Mouse (Mus musculus) left cerebral cortex, postnatal 36 days (tissue): ENCODE results near the gene Vwa1. TPM values are rescaled to one million over a fixed set of nuclear protein-coding genes. Genes with fewer than 3 reads are reported as not detected.
"Not testable (repeated sequence)": the region's sequence is repeated elsewhere in the genome, so short reads cannot be mapped to it uniquely, and the experiment has no call there.

ENCODE experiments used
- DNase-seq, 2 experiments: peaks; one replicate each; pipeline ENCODE4 v3.0.0; 2021 to 2022; ENCODE audit warnings: low spot score in 2 of 2, mixed read lengths in 1 of 2
- intact Hi-C: fragments of 180-260 bp; cut with DNase I; formaldehyde crosslinking; loops from one replicate; pipeline ENCODE4 v1.15.1; 2025
- total RNA-seq, 2 experiments: library from RNA; stranded (reverse); gene quantifications; 2 replicates each; pipeline ENCODE4 v1.2.3; 2021

Gene Vwa1
- total RNA-seq, 2 experiments from 2014 or later = 13.1 to 13.4 TPM

DNA sequence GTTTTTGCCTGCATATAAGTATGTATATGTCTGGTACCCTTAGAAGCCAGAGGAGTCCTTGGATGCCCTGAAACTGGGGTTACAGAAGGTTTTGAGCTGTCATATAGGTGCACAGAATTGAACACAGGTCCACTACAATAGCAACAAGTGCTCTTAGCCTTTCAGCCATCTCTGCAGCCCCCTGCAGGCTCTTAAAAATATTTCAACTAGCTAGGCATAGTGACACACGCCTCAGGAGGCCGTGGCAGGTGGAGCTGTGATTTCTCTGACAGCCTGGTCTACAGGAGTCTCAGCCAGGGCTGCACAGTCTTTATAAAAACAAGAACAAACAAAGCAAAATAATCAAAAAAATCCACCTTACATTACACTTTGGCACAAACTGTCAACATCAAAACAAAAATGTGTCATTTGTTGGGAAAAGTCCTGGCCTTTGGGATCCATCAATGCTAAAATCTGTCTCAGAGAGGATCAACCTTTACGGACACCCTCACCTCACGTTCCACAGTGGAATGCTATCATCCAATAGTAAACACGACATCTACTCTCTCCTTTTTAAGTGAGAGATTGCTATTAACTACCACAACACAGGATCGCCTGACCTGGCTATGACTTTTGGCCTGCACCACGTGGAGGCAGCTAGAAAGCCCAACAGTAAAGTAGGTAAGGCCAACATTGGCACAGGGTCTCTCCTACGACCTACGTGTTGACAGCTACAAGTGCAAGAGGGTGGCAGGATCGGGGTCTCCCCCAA is 14.5 kb downstream of the Vwa1 start:
- intact Hi-C loops = loop anchor here (5.0 kb wide), 1 partner anchor 93 kb away; the partner anchor contains the start of gene Mib2
- no peak for DNase-seq

DNA sequence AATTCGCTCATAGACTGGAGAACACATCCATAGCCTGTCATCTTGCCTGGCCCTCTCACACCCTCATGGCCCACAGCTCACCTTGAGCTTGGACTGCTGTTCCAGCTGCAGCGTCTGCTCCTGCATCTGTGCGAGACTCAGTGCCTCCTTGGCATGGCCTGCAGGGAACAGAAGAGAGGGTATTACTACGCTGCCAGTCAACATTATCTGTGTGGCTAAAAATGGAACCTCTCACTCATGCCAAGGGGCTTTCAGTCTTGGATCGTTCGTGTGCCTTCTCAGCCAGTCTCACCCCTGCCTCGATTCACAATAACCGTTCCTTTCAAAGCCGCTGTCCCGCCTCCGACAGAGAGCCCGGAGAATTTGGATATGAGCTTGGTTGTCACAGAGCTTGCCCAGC is 17.5 kb downstream of the Vwa1 start:
- DNase-seq = no peak
- intact Hi-C loops = no loop called here

DNA sequence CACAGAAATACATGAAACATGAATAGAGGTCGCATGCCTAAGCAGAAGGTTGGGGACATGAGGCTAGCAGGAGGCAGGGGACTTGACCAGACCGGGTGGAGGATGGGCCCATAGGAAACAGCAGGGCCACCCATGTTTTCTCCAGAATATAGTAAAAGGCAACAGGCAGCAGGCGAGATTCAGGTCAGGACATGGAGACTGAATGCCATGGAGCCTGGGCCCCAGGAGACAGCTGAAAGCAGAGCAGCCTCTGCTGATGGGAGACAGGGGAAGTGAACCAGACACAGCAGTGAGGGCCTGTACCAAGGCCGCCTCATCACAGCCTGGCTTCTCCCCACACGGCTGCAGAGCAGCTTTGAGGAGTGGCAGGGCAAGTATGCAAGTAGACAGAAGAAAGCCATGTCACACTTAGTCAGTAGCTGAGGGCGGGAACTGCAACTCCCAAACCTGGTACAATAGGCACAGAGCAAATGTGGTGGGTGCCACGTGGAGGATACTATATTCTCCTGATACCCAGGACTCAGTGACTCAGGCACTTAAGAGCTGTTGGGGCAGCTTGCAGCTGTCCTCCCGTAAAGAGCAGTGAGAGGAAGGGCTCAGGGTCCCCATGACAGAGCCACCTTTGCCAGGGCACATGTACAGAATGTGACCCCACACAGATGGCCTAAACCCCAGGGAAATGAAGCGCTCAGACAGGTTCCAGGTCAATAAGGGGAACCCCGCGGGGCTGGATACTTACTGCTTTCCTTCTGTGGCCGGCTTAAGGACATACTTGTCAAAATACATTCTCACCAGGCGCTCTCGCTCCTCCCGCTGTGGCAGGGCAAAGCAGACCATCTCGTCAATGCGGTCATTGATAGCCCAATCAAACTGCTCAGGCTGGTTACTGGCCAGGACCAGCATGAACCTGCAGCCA is 27.7 kb downstream of the Vwa1 start:
- no peak for DNase-seq
- intact Hi-C loops = no loop called here

DNA sequence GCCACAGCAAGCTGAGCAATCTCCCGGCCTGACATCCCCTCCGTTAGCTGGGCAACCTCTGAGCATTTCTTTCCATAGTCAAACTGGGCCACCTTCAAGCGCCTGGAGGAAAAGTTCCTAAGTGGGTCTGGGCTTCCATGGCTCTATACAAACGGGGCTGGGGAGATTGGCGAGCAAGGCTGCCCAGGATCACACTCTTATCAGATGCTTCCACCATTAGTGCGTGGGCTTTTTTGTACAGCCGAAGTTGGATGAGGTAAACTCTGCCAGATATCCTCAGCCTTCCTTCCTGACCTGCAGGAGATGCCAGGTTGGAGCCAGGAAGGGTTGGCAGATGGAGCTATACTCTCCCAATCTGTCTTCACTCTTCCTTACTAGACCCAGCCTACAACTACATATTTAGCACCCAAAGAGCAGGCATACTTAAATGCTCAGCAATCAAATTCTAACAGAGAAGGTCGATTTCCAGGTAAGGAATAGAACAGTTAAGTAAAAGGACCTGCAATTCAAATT is 28.4 kb downstream of the Vwa1 start:
- intact Hi-C loops = no loop called here
- no peak for DNase-seq

DNA sequence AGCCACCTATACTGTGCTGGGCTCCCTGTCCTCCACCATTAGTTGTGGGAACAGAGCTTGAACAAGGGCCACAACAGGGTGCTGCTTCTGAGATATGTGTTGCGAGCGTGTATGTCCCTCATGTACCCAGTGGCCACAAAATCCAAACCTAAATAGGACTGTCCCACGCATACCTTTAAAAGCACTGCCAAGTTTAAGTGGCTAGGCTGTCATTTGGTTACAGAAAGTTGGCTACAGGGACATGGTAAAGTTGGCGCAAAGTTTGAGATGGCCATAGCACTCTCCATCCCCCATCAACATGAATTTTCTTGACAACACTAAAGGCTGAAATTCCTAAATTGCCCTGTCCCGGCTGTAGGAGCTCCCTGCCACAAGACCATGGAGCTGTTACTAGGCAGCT is 29.4 kb downstream of the Vwa1 start:
- intact Hi-C loops = no loop called here
- DNase-seq = no peak

DNA sequence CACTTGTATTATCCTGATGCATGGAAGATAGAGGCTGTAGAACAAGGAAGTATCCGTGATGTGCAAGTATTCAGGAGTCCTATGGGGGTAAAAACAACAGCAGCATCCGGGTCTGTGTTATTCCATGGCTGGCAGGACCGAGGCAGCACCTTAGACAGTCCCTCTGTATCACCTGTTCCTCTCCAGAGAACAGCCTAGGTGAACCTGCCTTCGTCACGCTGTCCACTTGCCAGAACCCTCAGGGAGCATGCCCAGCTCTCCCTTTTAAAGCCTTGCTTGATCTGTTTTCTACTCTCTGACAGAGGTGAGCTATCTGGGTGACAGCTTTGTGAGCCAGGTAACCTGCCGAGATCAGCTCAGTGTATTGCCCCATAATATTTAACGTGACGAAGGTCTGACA is 30.0 kb downstream of the Vwa1 start:
- no peak for DNase-seq
- intact Hi-C loops = no loop called here

DNA sequence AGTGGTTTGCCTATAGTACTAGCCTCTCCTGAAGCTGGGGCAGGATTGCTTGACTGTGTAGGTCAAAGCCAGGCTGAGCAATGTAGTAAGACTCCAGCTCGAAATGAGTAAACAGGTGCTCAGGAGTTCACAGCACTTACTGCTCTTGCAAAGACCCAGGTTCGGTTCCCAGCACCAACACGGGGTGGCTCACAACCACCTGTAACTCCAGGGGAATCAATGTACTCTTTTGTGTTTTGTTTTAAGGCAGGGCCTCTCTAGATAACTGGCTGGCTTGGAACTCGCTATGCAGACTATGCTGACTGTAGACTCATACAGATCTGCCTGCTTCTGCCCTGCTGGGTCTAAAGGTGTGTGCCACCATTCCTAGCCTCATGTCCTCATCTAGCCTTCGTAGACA is 31.8 kb downstream of the Vwa1 start:
- intact Hi-C loops = no loop called here
- DNase-seq = no peak

- intact Hi-C loops = not testable (repeated sequence)
Measured at GRCm38 (mm10) chr4:155740681-155741080, 33.8 kb downstream of the Vwa1 start.

GRCm38 (mm10) chr4:155739741-155740636 is 34.5 kb downstream of the Vwa1 start:
- intact Hi-C loops = no loop called here
- DNase-seq = no peak

More at GRCm38 (mm10) chr4:155740681-155741080, 33.8 kb downstream of the Vwa1 start:
- not testable (repeated sequence) for DNase-seq

GRCm38 (mm10) chr4:155739152-155739551 is 35.3 kb downstream of the Vwa1 start:
- no peak for DNase-seq
- intact Hi-C loops = no loop called here

DNA sequence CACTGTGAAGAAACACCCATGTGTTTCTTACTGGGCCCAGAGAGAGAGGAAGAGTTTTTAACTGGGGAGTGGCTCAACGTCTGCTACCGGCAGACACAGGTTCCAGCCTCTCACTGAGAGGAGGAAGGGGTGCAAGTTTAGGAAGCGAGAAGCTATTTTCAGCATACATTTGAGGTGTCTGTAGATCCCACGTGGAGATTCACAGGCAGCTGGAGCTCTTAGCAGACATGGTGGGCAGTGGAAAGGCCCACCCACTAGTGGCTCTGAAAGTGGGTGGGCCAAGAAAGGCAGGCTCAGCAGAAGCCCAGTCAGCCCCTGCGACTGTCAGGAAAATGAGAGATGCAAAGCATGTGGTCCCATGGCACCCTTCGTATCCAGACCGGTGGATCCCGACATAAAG is 36.2 kb downstream of the Vwa1 start:
- intact Hi-C loops = no loop called here
- peak in 1 of 2 experiments; percentile 49 for DNase-seq

DNA sequence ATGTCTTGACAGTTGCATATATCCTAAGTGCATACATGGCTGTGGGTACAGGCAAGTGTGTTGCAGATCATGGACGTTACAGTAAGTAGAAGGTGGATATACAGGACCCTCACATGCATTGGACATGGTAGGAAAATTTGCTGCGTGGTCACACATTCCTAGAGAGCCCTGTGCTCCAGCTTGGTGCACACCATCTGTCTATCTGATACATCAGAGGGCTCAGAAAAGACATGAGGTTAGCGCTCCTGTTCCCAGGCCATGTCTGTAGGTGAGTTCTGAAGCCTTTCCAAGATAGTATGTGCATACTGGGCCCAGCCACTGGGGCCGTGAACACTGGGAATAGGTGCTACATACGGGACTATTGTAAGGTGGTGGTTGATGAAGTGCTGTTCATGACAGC is 38.1 kb downstream of the Vwa1 start:
- no peak for DNase-seq
- intact Hi-C loops = no loop called here

DNA sequence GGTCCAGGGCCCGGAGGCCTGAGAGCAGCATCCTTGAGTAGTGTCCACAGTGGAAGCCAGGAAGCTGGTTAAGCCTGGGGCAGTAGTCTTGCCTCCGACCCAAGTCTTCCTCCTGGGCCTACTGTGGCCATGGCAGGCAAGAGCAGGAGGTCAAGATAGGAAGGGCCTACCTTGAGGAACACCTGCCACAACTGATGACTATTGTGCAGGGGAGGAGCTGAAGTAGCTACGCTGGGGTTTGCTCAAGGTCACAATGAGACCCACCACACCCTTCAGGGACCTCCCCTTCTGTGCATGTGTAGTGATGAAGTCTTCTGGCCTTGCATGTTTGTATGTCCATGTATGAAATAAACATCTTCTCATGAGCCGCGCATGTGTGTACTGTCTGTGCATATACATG is 38.7 kb downstream of the Vwa1 start:
- DNase-seq = no peak
- intact Hi-C loops = no loop called here

GRCm38 (mm10) chr4:155734951-155735702 is 39.4 kb downstream of the Vwa1 start:
- DNase-seq = peak; percentile 42 to 59
- intact Hi-C loops = no loop called here

GRCm38 (mm10) chr4:155734350-155734941 is 40.1 kb downstream of the Vwa1 start, which contains the start of gene Tmem240:
Tmem240 (plus strand) TSS chr4:155734800.
- DNase-seq = peak; percentile 89 to 91

GRCm38 (mm10) chr4:155733267-155733666 is 41.2 kb downstream of the Vwa1 start:
- DNase-seq = no peak
- intact Hi-C loops = no loop called here

More at GRCm38 (mm10) chr4:155734350-155734941, 40.1 kb downstream of the Vwa1 start, which contains the start of gene Tmem240:
- intact Hi-C loops = no loop called here

- intact Hi-C loops = no loop called here
Measured at GRCm38 (mm10) chr4:155727993-155728392, 46.5 kb downstream of the Vwa1 start.

GRCm38 (mm10) chr4:155721668-155722083 is 52.8 kb downstream of the Vwa1 start:
- no peak for DNase-seq
- intact Hi-C loops = loop anchor here (5.0 kb wide), 1 partner anchor 51 kb away; the partner anchor contains the start of gene Vwa1

More at GRCm38 (mm10) chr4:155727993-155728392, 46.5 kb downstream of the Vwa1 start:
- no peak for DNase-seq
